Mouse (Mus musculus) cerebellum, adult 2 months (tissue): ENCODE measurements at regions not wholly inside any gene's neighbourhood (a gene's known extent, or its start where the extent isn't known, plus 50 kb on each side); places are given as distances from the start of the nearest gene placed in this dataset.

Source experiments
- DNase-seq, 2 experiments: peaks; one replicate each; pipeline ENCODE4 v3.0.0; 2021
- H3K27ac ChIP-seq: fragments of 200-500 bp; 2 replicates; pipeline ENCODE4 v1.5.1; 2012; ENCODE audit warnings: low read length, control low read depth, inconsistent platforms; ENCODE audit not compliant: insufficient read depth
- H3K27me3 ChIP-seq: fragments of 200-500 bp; 2 replicates; pipeline ENCODE4 v1.6.1; 2012; ENCODE audit warnings: inconsistent platforms, mild to moderate bottlenecking, low read length, moderate library complexity; ENCODE audit not compliant: control insufficient read depth, insufficient read depth
- H3K4me1 ChIP-seq: fragments of 200-500 bp; 2 replicates; pipeline ENCODE4 v1.6.1; 2011; ENCODE audit warnings: low read length; ENCODE audit not compliant: control insufficient read depth, insufficient read depth
- H3K4me3 ChIP-seq: fragments of 200-500 bp; replicated peaks from 2 replicates; pipeline ENCODE3; 2011; ENCODE audit warnings: mild to moderate bottlenecking, low read depth, low read length, control low read depth; ENCODE audit not compliant: insufficient read depth
- CTCF ChIP-seq: fragments of 200-500 bp; IDR thresholded peaks from 2 replicates; pipeline ENCODE4 v1.5.1; 2011; ENCODE audit warnings: low read depth, mild to moderate bottlenecking, control low read depth, low read length, moderate library complexity, borderline replicate concordance; ENCODE audit not compliant: insufficient read depth
- POLR2A ChIP-seq: fragments of 200-500 bp; IDR thresholded peaks from 2 replicates; pipeline ENCODE4 v1.6.1; 2011; ENCODE audit warnings: low read length, control low read depth, borderline replicate concordance; ENCODE audit not compliant: insufficient read depth
- WGBS: fragments of 180-500 bp; shearing (Covaris S2); methylation state at CpG from one replicate; pipeline ENCODE4 v1.1.7; 2018; 5-methylcytosine and 5-hydroxymethylcytosine counted together

DNA sequence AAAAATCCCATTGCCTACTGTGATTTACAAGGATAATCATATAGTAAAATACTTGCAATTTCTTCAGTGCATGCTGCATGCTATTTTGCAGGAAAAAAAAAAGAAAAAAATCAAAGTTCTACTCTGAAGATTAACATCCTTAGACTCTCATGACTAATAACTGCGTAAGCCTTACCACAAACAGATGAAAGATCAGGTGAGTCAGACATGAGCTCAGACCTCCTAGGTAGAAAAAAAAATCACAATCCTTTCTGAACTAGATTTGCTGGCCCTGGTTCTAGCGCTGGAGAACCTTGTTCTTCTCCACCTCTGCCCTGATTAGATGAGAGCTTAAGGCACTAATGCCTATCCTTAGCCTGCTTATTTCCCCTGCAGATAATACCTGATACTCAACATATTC is 96.1 kb upstream of the Snap25 start:
- WGBS: 70% methylated on average over 2 of the region's 2 CpGs

DNA sequence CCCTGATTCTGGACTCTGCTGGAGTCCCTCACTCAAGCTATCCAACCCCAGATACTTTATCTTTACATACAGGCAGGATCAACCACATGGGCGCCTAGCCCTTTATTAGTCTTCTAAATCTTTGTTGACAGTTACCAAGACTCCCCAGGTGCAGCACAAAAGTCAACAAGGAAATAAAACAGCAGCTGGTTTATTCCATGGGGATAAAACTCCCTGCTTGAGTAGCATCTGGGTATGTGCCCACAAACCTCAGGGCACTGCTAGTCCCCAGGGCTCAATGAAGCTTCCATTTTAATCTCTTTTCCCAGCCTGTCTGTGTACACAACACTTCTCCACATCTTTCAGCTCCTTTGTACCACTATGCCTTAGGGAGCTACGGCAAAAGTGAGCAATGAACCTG is 95.1 kb upstream of the Snap25 start:
- no peak for DNase-seq
- TF ChIP-seq POLR2A (no peak), CTCF (no peak)
- no peak overlapping the region for H3K4me3 ChIP-seq
- no peak overlapping the region for H3K27ac ChIP-seq
- H3K4me1 ChIP-seq: no peaks in the 10 kb centered on the region
- H3K27me3 ChIP-seq: no peaks in the 10 kb centered on the region
- 79% methylated on average over 2 of the region's 2 CpGs for WGBS

More for the DNA sequence above, 96.1 kb upstream of the Snap25 start:
- H3K27ac ChIP-seq: no peak overlapping the region
- TF ChIP-seq POLR2A: no peak
- TF ChIP-seq CTCF: no peak
- DNase-seq: no peak
- no peaks in the 10 kb centered on the region for H3K4me1 ChIP-seq
- H3K4me3 ChIP-seq: no peak overlapping the region
- no peaks in the 10 kb centered on the region for H3K27me3 ChIP-seq

DNA sequence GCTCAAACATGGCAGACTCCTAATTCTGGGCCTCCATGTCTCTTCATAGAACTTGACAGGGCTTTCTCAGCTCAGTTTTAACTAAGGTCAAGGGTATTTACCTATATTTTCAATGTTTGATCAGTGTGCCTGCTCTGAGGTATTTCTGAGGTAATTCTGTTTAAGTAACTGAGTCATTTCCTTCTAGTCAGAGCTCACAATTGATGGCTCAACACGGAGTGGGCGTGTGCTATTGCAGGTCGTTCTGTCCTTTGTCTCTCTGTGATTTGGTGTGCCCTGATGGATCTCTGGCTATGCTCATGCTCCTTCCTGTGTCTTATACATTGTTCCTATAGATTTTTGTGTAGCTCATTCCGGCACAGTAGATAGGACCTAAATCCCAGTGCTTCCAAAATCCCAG is 92.9 kb upstream of the Snap25 start:
- 93% methylated on average over 4 of the region's 4 CpGs for WGBS
- Histone ChIP-seq H3K4me1 (no peaks in the 10 kb centered on the region; the same call in 1 of the 2 replicates), H3K27ac (no peak overlapping the region), H3K27me3 (no peaks in the 10 kb centered on the region), H3K4me3 (no peak overlapping the region)
- TF ChIP-seq POLR2A: no peak
- TF ChIP-seq CTCF: no peak
- DNase-seq: no peak

DNA sequence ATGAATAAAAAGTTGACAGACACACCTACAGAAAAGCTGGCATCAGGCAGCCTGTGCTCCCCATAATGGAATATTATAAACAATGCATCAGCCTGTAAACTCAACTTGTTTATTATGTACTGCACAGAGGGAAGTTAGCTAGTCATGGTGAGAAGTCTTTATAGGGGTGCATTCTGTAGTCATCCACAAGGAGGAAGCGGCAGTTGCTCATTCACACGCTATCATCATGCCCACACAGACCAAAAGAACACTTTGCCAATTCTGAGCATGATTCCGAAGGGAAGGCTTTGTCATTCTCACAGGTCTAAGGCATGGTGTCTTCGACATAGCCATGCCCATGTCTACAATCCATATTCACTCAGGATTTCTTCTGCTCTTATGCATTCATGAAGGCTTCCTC is 92.3 kb upstream of the Snap25 start:
- Histone ChIP-seq H3K27ac (no peak overlapping the region), H3K4me1 (no peaks in the 10 kb centered on the region; the same call in 1 of the 2 replicates), H3K4me3 (no peak overlapping the region), H3K27me3 (no peaks in the 10 kb centered on the region)
- TF ChIP-seq CTCF: no peak
- no peak for TF ChIP-seq POLR2A
- DNase-seq: no peak
- WGBS: 88% methylated on average over 4 of the region's 4 CpGs

DNA sequence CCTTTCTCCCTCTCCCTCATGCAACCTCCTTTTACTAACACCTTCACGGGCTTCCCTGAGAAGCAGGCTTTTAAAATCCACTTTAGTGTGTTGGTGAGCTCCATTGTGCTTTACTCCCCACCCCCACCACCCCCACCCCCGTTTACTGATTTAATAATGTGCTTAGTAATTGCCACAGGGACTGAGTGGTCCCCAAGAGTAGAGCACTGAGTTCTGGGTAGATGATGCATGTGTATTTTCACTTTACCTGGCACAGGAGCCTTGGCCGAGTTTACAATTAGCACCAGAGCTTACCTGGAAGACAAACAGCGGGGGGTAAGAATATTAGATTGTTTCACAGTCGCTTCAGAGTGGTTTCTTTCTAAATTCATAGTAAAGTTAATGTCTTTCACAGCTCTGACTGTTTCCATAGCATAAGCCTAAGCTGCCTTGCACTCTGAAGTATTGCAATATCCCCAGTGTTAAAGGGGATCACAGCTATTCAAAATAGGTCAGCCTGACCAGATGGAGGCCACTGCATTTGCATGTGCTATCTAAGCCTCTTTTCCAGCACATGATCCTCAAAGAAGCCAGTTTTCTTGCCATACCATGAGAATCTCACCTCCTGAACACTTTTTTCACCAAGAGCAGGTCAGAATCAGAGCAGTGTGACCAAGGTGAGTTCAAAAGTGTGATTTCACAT is 89.3 kb upstream of the Snap25 start:
- Histone ChIP-seq H3K4me3 (no peak overlapping the region), H3K27me3 (no peaks in the 10 kb centered on the region), H3K27ac (no peak overlapping the region), H3K4me1 (no peaks in the 10 kb centered on the region; the same call in 1 of the 2 replicates)
- 47% methylated on average over 5 of the region's 5 CpGs for WGBS
- no peak for TF ChIP-seq POLR2A
- TF ChIP-seq CTCF: no peak
- peak in 1 of 2 experiments; percentile 14 for DNase-seq

DNA sequence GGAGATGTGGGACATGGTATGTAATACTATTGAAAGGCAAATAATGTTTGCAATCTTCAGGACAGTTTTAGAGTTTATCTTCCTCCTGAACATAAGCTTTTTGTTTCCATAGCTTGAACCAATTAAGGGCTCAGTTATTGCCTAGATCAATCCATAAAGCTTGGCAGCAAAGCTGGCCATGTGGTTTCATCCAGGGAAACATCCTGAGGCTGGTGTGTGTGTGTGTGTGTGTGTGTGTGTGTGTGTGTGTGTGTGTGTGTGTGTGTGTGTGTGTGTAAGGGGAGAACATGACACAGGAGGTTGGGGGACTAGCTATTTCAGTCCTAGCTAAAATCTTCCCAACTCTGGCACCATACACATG is 88.8 kb upstream of the Snap25 start:
- Histone ChIP-seq H3K4me1 (no peaks in the 10 kb centered on the region; the same call in 1 of the 2 replicates), H3K27me3 (no peaks in the 10 kb centered on the region), H3K27ac (no peak overlapping the region), H3K4me3 (no peak overlapping the region)
- DNase-seq: no peak
- no peak for TF ChIP-seq CTCF
- TF ChIP-seq POLR2A: no peak

DNA sequence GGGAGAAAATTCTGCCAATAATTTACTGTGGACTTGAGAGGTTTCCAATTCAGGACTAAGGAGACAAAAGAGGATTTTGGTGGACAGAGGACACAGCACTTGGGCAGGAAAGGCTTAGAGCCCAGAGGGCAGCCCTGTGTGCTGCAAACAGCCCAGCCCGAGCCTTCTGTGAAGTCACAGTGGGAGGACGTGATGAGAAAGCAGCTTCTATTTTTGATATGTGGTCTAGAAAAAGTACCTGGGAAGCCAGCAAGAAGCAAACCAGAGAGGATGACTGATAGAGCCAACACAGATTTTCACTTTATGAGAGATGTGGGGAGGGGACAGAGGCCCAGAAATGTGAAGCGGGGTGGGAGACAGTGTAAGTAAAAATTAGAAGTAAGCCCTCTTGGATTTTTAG is 66.3 kb upstream of the Snap25 start:
- Histone ChIP-seq H3K27ac (peak overlapping the region; percentile 30; the same call in 1 of the 2 replicates), H3K27me3 (no peaks in the 10 kb centered on the region), H3K4me3 (no peak overlapping the region), H3K4me1 (peaks cover 20% of the 10 kb centered on the region; the same call in 1 of the 2 replicates)
- TF ChIP-seq POLR2A (no peak), CTCF (no peak)
- peak; percentile 62 to 83 for DNase-seq
- 21% methylated on average over 3 of the region's 3 CpGs for WGBS

DNA sequence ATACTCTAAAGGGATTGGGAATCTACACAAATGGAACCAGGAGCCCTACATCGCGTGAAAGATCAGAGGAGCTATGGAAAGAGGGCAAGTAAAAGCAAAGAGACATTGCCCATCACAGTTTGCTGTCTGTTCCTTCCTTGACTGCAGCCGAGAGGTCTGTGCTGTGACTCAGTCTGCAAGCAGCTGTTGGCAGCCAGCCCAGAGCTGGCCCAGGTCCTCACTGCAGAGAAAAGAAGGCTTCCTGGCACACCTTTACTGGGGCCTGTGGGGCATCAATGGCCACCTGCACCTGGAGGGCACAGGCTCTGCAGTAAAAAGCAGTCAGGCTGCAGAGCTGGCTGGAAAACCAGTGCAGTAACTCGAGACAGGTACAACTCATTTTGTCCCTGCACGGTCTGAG is 64.6 kb upstream of the Snap25 start:
- DNase-seq: peak; percentile 93 to 97
- 7% methylated on average over 5 of the region's 5 CpGs for WGBS
- H3K4me3 ChIP-seq: no peak overlapping the region

More for the DNA sequence above, 64.6 kb upstream of the Snap25 start:
- Histone ChIP-seq H3K27ac (peak overlapping the region; percentile 53), H3K27me3 (no peaks in the 10 kb centered on the region), H3K4me1 (peaks cover 20% of the 10 kb centered on the region; the same call in 1 of the 2 replicates)
- TF ChIP-seq POLR2A: no peak
- TF ChIP-seq CTCF: no peak
